21 mouse cellular contexts compared by ENCODE assay signal in genomic region chr12:38111928-38112327, GRCm38 (mm10).
A peak's percentile ranks its signal among the peaks of the same experiment; 100 is the strongest.
DNase-seq lines count a peak whose midpoint lies in the region; ATAC-seq lines count a peak whose summit lies in the region.
"Had no signal": no experiment of that assay in that cellular context is flagged by ENCODE, and none has a peak within 500 bp of the region (broad histone marks: within the 10 kb centered on the region; RNA-seq: fewer than 3 reads in every experiment).

No protein-coding gene starts in this region.

- H3K4me3 ChIP-seq in neural tube, embryonic 11.5 days (ENCODE audit: low read depth, low read length): no peak overlapping the region
- H3K4me3 ChIP-seq: forebrain, embryonic 10.5 days; forebrain, embryonic 13.5 days; hindbrain, embryonic 12.5 days; hindbrain, embryonic 15.5 days had no signal

- DNase-seq in adrenal gland, adult (ENCODE audit: inconsistent age in 2 of 2, low spot score in 1 of 2): peak; percentile 20 to 70
- no peak for DNase-seq in adrenal gland, postnatal 25 days
- DNase-seq in embryo, embryonic 11 days: peak; percentile 27
- no peak for DNase-seq in embryo, embryonic 10 days (ENCODE audit: low spot score)
- no peak for DNase-seq in neural tube, embryonic 11.5 days (ENCODE audit: low spot score)
- DNase-seq in neural tube, embryonic 10.5 days (ENCODE audit: extremely low spot score, low spot score): no peak
- DNase-seq: cerebellum, adult 11 months; cerebellum, adult 2 months; cerebellum, adult 9-11 months; cerebellum, postnatal 25 days; gastrocnemius, postnatal 10 days; gastrocnemius, postnatal 36 days; heart, adult 11 months had no signal

- H3K9me3 ChIP-seq in neural tube, embryonic 11.5 days (ENCODE audit: control insufficient read depth, low read length): no peaks in the 10 kb centered on the region
- H3K9me3 ChIP-seq: forebrain, embryonic 10.5 days; forebrain, embryonic 13.5 days; hindbrain, embryonic 12.5 days; hindbrain, embryonic 15.5 days had no signal

- no peak overlapping the region for H3K4me2 ChIP-seq in neural tube, embryonic 11.5 days (ENCODE audit: low read depth)
- H3K4me2 ChIP-seq: forebrain, embryonic 13.5 days; heart, embryonic 11.5 days; hindbrain, embryonic 12.5 days; hindbrain, embryonic 15.5 days had no signal

- H3K4me1 ChIP-seq in neural tube, embryonic 11.5 days (ENCODE audit: control insufficient read depth, insufficient read depth, low read length): no peaks in the 10 kb centered on the region
- H3K4me1 ChIP-seq: forebrain, embryonic 10.5 days; forebrain, embryonic 13.5 days; hindbrain, embryonic 12.5 days; hindbrain, embryonic 15.5 days had no signal

- 38% methylated on average over 3 of the region's 3 CpGs for WGBS in neural tube, embryonic 11.5 days

- H3K36me3 ChIP-seq in neural tube, embryonic 11.5 days (ENCODE audit: control insufficient read depth, insufficient read depth, low read length): no peaks in the 10 kb centered on the region
- H3K36me3 ChIP-seq: forebrain, embryonic 10.5 days; hindbrain, embryonic 12.5 days; hindbrain, embryonic 15.5 days had no signal

- no peaks in the 10 kb centered on the region for H3K27me3 ChIP-seq in neural tube, embryonic 11.5 days (ENCODE audit: control insufficient read depth, insufficient read depth, low read length)
- H3K27me3 ChIP-seq: forebrain, embryonic 13.5 days; hindbrain, embryonic 12.5 days; hindbrain, embryonic 15.5 days had no signal

- peak; percentile 64 for ATAC-seq in neural tube, embryonic 11.5 days (ENCODE audit: insufficient read depth, low FRiP score, low TSS enrichment)
- ATAC-seq: activated CD4-positive, CD25-positive, alpha-beta regulatory T cell, adult 4 months; forebrain, embryonic 13.5 days; forebrain, embryonic 16.5 days; intestine, postnatal 0 days had no signal

- no peak overlapping the region for H3K9ac ChIP-seq in neural tube, embryonic 11.5 days (ENCODE audit: low read length)
- H3K9ac ChIP-seq: forebrain, embryonic 13.5 days; hindbrain, embryonic 12.5 days; hindbrain, embryonic 15.5 days had no signal

- no peak overlapping the region for H3K27ac ChIP-seq in neural tube, embryonic 11.5 days (ENCODE audit: low read depth, low read length)
- H3K27ac ChIP-seq: forebrain, embryonic 10.5 days; forebrain, embryonic 13.5 days; hindbrain, embryonic 12.5 days; hindbrain, embryonic 15.5 days had no signal

Comparison
In these comparisons a context has a peak if more than half of its experiments do, and no peak if none do; other contexts are left out.
1. DNase-seq: peak in adrenal gland, adult (2 of 2) and embryo, embryonic 11 days (single experiment); none in adrenal gland, postnatal 25 days (single experiment), embryo, embryonic 10 days (single experiment), neural tube, embryonic 11.5 days (single experiment) and neural tube, embryonic 10.5 days (single experiment).